Mouse (Mus musculus) embryonic fibroblast, embryonic 13.5 days (primary cell): Measurements from ENCODE around the gene Neu2.

Source experiments
- CTCF ChIP-seq: IDR thresholded peaks from 2 replicates; pipeline ENCODE4 v1.5.1; 2011; ENCODE audit warnings: mild to moderate bottlenecking, control low read depth, low read length, moderate library complexity, borderline replicate concordance; ENCODE audit not compliant: insufficient read depth
- POLR2A ChIP-seq: IDR thresholded peaks from 2 replicates; pipeline ENCODE4 v1.6.1; 2011; ENCODE audit warnings: low read depth, mild to moderate bottlenecking, control low read depth, low read length, moderate library complexity

GRCm38 (mm10) chr1:87620693-87621092, 111.0 kb downstream of the Neu2 start:
- TF ChIP-seq CTCF (no peak), POLR2A (no peak)
